ENCODE assay signal across 8 mouse cellular contexts in the genomic region with DNA sequence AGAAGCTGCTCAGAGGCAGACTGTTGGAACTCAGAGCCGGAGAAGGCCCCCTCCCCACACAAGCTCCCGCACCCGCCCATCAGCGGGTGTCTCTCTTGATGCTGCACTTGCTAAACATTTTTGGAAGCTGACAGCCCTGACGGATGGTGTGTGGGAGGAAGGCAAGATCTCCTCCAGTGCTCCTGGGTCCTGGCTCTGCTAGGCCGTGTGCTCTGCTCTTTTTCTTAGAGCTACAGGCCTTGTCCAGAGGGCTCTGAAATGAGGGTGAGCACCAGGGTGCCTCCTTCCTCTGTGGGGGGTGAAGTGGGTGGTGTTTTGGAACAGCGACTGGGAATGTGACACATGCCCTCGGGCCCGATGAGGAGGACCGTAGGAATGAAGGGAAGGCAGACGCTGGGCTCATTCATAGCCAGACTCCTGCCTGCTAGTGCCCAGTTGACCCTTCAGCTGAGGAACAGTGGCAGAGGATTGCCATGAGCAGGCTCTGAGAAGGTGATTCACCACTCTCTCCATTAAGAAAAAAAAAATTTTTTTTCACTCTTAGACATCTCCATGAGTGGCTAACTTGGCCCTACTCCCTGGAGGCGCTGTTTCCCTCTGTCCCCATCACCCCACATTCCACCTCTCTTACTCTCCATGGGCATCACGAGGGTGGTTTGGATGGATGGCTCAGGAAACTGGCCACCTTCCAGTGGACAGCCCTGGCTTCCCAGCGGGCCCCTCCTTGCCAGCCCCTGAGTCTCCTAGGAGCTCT.
A peak's percentile ranks its signal among the peaks of the same experiment; 100 is the strongest.
DNase-seq lines count a peak whose midpoint lies in the region; ATAC-seq and TF ChIP-seq lines count a peak whose summit lies in the region.

No protein-coding gene starts in this region.

- peak overlapping the region; percentile 49 for H3K4me3 ChIP-seq in embryonic facial prominence, embryonic 14.5 days (ENCODE audit: low read depth, low read length)
- H3K4me3 ChIP-seq in hindbrain, embryonic 16.5 days (ENCODE audit: low read length) = peak overlapping the region; percentile 66
- peak overlapping the region; percentile 51 for H3K4me3 ChIP-seq in lung, embryonic 15.5 days
- peak overlapping the region; percentile 56 for H3K4me3 ChIP-seq in stomach, postnatal 0 days (ENCODE audit: low read depth, low read length)

- TF ChIP-seq EP300 in stomach, postnatal 0 days (optimal IDR thresholded peaks at IDR 0.05) = no peak

- no peaks in the 10 kb centered on the region for H3K36me3 ChIP-seq in embryonic facial prominence, embryonic 14.5 days (ENCODE audit: control insufficient read depth, insufficient read depth, low read length)
- no peaks in the 10 kb centered on the region for H3K36me3 ChIP-seq in hindbrain, embryonic 16.5 days (ENCODE audit: control insufficient read depth, insufficient read depth, low read length)
- no peaks in the 10 kb centered on the region for H3K36me3 ChIP-seq in lung, embryonic 15.5 days
- H3K36me3 ChIP-seq in stomach, postnatal 0 days (ENCODE audit: control insufficient read depth, insufficient read depth, low read length) = no peaks in the 10 kb centered on the region

- TF ChIP-seq CTCF in stomach, postnatal 0 days (IDR thresholded peaks at IDR 0.05; ENCODE audit: low read depth) = no peak

- H3K4me2 ChIP-seq in embryonic facial prominence, embryonic 14.5 days (ENCODE audit: low read depth, low read length) = peak overlapping the region; percentile 99
- H3K4me2 ChIP-seq in hindbrain, embryonic 16.5 days (ENCODE audit: low read length) = peak overlapping the region; percentile 86
- H3K4me2 ChIP-seq in lung, embryonic 15.5 days = peak overlapping the region; percentile 93
- H3K4me2 ChIP-seq in stomach, postnatal 0 days (replicated peaks; ENCODE audit: low read depth) = peak overlapping the region; percentile 90

- 38% methylated on average over 14 of the region's 14 CpGs for WGBS in embryonic facial prominence, embryonic 14.5 days
- 29% methylated on average over 14 of the region's 14 CpGs for WGBS in hindbrain, embryonic 16.5 days
- WGBS in lung, embryonic 15.5 days = 21% methylated on average over 14 of the region's 14 CpGs
- WGBS in stomach, postnatal 0 days = 43% methylated on average over 14 of the region's 14 CpGs

- no peak for DNase-seq in cerebellum, postnatal 4 days (ENCODE audit: low spot score in 2 of 2)
- DNase-seq in 3T3-L1 (ENCODE audit: low read depth, low spot score) = peak; percentile 84
- no peak for DNase-seq in embryonic facial prominence, embryonic 14.5 days (ENCODE audit: low spot score)
- no peak for DNase-seq in stomach, postnatal 0 days (ENCODE audit: low spot score)

- H3K27me3 ChIP-seq in embryonic facial prominence, embryonic 14.5 days (replicated peaks; ENCODE audit: control insufficient read depth, insufficient read depth, low read length) = peaks cover 36% of the 10 kb centered on the region
- no peaks in the 10 kb centered on the region for H3K27me3 ChIP-seq in hindbrain, embryonic 16.5 days (replicated peaks; ENCODE audit: control insufficient read depth, insufficient read depth, low read length)
- H3K27me3 ChIP-seq in lung, embryonic 15.5 days = peaks cover 16% of the 10 kb centered on the region
- no peaks in the 10 kb centered on the region for H3K27me3 ChIP-seq in stomach, postnatal 0 days (ENCODE audit: control insufficient read depth, insufficient read depth, low read length)

- H3K27ac ChIP-seq in embryonic facial prominence, embryonic 14.5 days (replicated peaks; ENCODE audit: low read depth, low read length) = no peak overlapping the region
- H3K27ac ChIP-seq in hindbrain, embryonic 16.5 days (ENCODE audit: low read depth, low read length) = peak overlapping the region; percentile 86
- peak overlapping the region; percentile 69 for H3K27ac ChIP-seq in lung, embryonic 15.5 days
- peak overlapping the region; percentile 69 for H3K27ac ChIP-seq in stomach, postnatal 0 days (replicated peaks)

- ATAC-seq in cerebellum, adult (ENCODE audit: insufficient number of reproducible peaks, low FRiP score, low TSS enrichment) = 0 out of 2 replicates have a peak, but pooled peaks have one; percentile 12
- no peak for ATAC-seq in embryonic facial prominence, embryonic 14.5 days (ENCODE audit: low read depth)
- no peak for ATAC-seq in hindbrain, embryonic 16.5 days
- ATAC-seq in lung, embryonic 15.5 days (ENCODE audit: borderline replicate concordance, extremely low read depth, low FRiP score, low TSS enrichment) = no peak
- ATAC-seq in stomach, postnatal 0 days (ENCODE audit: low FRiP score, low TSS enrichment) = no peak
- ATAC-seq in granulocyte monocyte progenitor cell, adult 5-6 weeks (replicated peaks; ENCODE audit: poor library complexity, severe bottlenecking) = no peak

- H3K9ac ChIP-seq in embryonic facial prominence, embryonic 14.5 days (ENCODE audit: low read depth, low read length) = no peak overlapping the region
- H3K9ac ChIP-seq in hindbrain, embryonic 16.5 days (ENCODE audit: low read depth, low read length) = peak overlapping the region; percentile 75
- H3K9ac ChIP-seq in lung, embryonic 15.5 days = 0 out of 2 replicates have a peak overlapping the region, but pooled peaks have one; percentile 14
- H3K9ac ChIP-seq in stomach, postnatal 0 days (ENCODE audit: low read length) = peak overlapping the region; percentile 43

- peaks cover 12% of the 10 kb centered on the region for H3K4me1 ChIP-seq in embryonic facial prominence, embryonic 14.5 days (ENCODE audit: control insufficient read depth, insufficient read depth, low read length)
- peaks cover 47% of the 10 kb centered on the region for H3K4me1 ChIP-seq in hindbrain, embryonic 16.5 days (ENCODE audit: control insufficient read depth, insufficient read depth, low read depth, low read length)
- H3K4me1 ChIP-seq in lung, embryonic 15.5 days = peaks cover 50% of the 10 kb centered on the region
- 0 out of 2 replicates have a peak, but pooled peaks cover 8% of the 10 kb centered on the region for H3K4me1 ChIP-seq in stomach, postnatal 0 days (replicated peaks; ENCODE audit: control insufficient read depth, insufficient read depth)

- H3K9me3 ChIP-seq in embryonic facial prominence, embryonic 14.5 days (ENCODE audit: control insufficient read depth, low read length) = no peaks in the 10 kb centered on the region
- no peaks in the 10 kb centered on the region for H3K9me3 ChIP-seq in hindbrain, embryonic 16.5 days (ENCODE audit: control insufficient read depth, low read length)
- H3K9me3 ChIP-seq in lung, embryonic 15.5 days = no peaks in the 10 kb centered on the region
- H3K9me3 ChIP-seq in stomach, postnatal 0 days (ENCODE audit: control insufficient read depth, low read length) = no peaks in the 10 kb centered on the region
